Mouse (Mus musculus) intestine, embryonic 16.5 days (tissue): ENCODE results near the gene Vbp1. TPM values are rescaled to one million over a fixed set of nuclear protein-coding genes. Genes with fewer than 3 reads are reported as not detected.
"Not testable (repeated sequence)": the region's sequence is repeated elsewhere in the genome, so short reads cannot be mapped to it uniquely, and the experiment has no call there.

Experiments used
- ATAC-seq: fragments of 200-750 bp; cut with Nextera tagmentation; 2 replicates; pipeline ENCODE4 v1.8.0; 2017; ENCODE audit warnings: moderate TSS enrichment, moderate library complexity
- H3K27ac ChIP-seq: fragments of 300-500 bp; sonication (generic); 2 replicates; pipeline ENCODE4 v1.5.1; 2014; ENCODE audit warnings: mild to moderate bottlenecking, low read length
- H3K27me3 ChIP-seq: fragments of 300-500 bp; sonication (generic); replicated peaks from 2 replicates; pipeline ENCODE4 v1.6.1; 2014; ENCODE audit warnings: low read length, control low read depth, mixed read lengths; ENCODE audit not compliant: control insufficient read depth, insufficient read depth
- H3K36me3 ChIP-seq: fragments of 300-500 bp; sonication (generic); 2 replicates; pipeline ENCODE4 v1.6.1; 2014; ENCODE audit warnings: low read length, control low read depth; ENCODE audit not compliant: control insufficient read depth, insufficient read depth
- H3K4me1 ChIP-seq: fragments of 300-500 bp; sonication (generic); 2 replicates; pipeline ENCODE4 v1.6.1; 2014; ENCODE audit warnings: low read length, control low read depth, mixed read lengths; ENCODE audit not compliant: control insufficient read depth, insufficient read depth
- H3K4me2 ChIP-seq: fragments of 300-500 bp; sonication (generic); 2 replicates; pipeline ENCODE4 v1.6.1; 2014; ENCODE audit warnings: low read depth, low read length, control low read depth
- H3K4me3 ChIP-seq: fragments of 300-500 bp; sonication (generic); 2 replicates; pipeline ENCODE4 v1.5.1; 2014; ENCODE audit warnings: mild to moderate bottlenecking, low read length
- H3K9ac ChIP-seq: fragments of 300-500 bp; sonication (generic); 2 replicates; pipeline ENCODE4 v1.6.1; 2014; ENCODE audit warnings: low read depth, low read length
- H3K9me3 ChIP-seq: fragments of 300-500 bp; sonication (generic); 2 replicates; pipeline ENCODE4 v1.6.1; 2016; ENCODE audit warnings: low read length, control low read depth; ENCODE audit not compliant: control insufficient read depth
- WGBS: fragments of 180-500 bp; shearing (Covaris S2); extraction: QIAGEN DNeasy Blood & Tissue Kit; methylation state at CpG from one replicate; pipeline ENCODE4 v1.1.7; 2014; 5-methylcytosine and 5-hydroxymethylcytosine counted together
- polyA plus RNA-seq: library from polyadenylated mRNA; unstranded; fragments of >200 nt; fragmentation: Nextera tagmentation; extraction: Ambion mirVana; gene quantifications from 2 replicates; pipeline ENCODE4 v1.2.1, GENCODE M21; 2015

Vbp1 gene
- 125 and 127 TPM in 2 replicates for polyA plus RNA-seq

DNA sequence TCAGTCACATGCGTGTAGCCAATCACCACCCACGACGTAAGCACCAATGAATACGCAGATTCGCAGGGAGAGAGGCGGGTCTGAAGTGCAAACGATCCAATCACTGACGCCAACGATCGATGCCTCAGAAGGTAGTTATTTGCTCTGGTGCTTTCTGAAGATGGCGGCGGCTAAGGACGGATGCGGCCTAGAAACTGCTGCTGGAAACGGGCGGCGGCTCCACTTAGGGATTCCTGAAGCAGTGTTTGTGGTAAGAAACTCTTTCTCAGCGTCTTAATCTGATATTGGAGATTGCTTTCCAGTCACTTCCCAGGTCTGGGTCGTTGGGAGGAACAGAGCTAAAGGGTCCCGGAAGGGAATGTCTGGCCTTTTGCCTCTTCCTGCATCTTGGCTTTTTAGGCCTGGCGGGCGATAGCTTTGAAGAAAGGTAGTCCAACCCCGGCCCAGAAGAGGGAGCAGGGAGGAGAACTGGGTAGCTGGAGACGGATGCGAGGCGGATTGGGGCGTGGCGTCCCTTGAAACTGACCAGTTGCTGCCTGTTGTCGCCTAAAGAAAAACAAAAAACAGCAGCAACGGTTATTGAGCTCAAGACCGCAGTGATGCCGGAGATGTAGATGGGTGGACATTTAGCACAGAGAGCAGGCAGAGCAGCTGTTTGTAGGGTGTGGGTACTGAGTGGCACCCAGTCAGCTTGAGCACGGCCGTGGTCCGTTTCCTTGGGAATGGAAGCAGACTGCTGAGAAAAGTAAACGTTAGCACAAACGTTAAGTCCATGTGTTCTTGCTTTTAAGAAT lies at the start of gene Vbp1:
Gene Vbp1, plus strand, starts transcription at position 121 of the 794 bp plus-strand sequence.
- Histone ChIP-seq H3K9me3 (no peaks in the 10 kb centered on the region), H3K4me1 (no peaks in the 10 kb centered on the region), H3K9ac (peak within 1 kb of the TSS; percentile 61), H3K36me3 (no peaks in the 10 kb centered on the region), H3K27me3 (no peaks in the 10 kb centered on the region), H3K27ac (peak within 1 kb of the TSS; percentile 94), H3K4me3 (peak within 1 kb of the TSS; percentile 61), H3K4me2 (0 out of 2 replicates have a peak within 1 kb of the TSS, but pooled peaks have one; percentile 17)
- 12% methylated on average over 37 of the region's 37 CpGs for WGBS
- ATAC-seq = peak; percentile 100

DNA sequence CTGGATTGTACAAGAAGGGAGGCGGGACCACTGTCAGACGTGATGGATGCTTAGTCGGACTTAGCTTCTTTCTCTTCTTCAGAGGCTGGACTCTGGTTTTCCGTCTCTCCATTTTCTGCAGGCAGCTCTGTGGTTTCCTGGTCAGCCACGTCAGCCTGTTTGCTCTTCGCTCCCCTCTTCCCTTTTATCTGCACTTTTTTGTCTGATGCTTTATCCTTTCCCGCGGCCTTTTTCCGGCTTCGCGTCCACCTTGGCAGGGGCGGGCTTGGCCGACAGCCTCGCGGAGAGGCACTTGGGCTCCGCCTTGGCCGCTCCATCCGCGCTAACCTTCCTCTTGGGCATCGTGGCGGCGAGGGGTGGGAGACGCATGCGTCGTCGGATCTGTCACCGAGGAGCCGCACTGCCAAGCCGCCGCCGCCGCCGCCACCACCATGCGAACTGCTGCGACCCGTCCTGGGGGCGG lies 38.9 kb upstream of the Vbp1 start:
- Histone ChIP-seq H3K9ac (peak overlapping the region; percentile 49; the same call in 1 of the 2 replicates), H3K4me3 (peak overlapping the region; percentile 43), H3K4me2 (peak overlapping the region; percentile 49)
- peak; percentile 79 for ATAC-seq
- H3K9me3 ChIP-seq, H3K4me1 ChIP-seq, H3K27me3 ChIP-seq, H3K27ac ChIP-seq, H3K36me3 ChIP-seq: not testable (repeated sequence)
- 14% methylated on average over 37 of the region's 37 CpGs for WGBS

DNA sequence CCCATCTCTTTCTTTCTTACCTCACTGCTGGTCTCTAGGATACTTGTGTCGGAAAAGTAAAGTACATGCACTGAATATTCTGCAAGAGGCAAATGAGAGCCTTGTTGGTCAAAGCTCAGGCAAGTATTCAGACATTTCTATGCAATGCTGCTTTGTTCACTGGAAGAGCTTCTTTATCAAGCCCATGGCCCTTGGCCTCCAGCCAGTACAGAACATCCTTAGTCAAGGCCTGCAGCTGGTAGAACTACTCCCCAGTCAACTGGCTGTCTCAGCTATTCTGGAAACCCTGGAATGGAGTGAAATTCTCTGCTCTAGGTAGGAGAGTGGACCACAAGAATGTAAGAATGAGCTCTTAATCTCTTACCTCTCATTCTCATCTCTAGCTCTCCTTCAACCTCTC lies 24.2 kb upstream of the Vbp1 start:
- H3K27me3 ChIP-seq = no peaks in the 10 kb centered on the region
- H3K36me3 ChIP-seq = no peaks in the 10 kb centered on the region
- no peaks in the 10 kb centered on the region for H3K9me3 ChIP-seq
- no peak overlapping the region for H3K27ac ChIP-seq
- no peak overlapping the region for H3K9ac ChIP-seq
- no peak overlapping the region for H3K4me3 ChIP-seq
- WGBS = 100% methylated on average over 1 of the region's 1 CpGs
- ATAC-seq = no peak
- no peak overlapping the region for H3K4me2 ChIP-seq
- no peaks in the 10 kb centered on the region for H3K4me1 ChIP-seq

DNA sequence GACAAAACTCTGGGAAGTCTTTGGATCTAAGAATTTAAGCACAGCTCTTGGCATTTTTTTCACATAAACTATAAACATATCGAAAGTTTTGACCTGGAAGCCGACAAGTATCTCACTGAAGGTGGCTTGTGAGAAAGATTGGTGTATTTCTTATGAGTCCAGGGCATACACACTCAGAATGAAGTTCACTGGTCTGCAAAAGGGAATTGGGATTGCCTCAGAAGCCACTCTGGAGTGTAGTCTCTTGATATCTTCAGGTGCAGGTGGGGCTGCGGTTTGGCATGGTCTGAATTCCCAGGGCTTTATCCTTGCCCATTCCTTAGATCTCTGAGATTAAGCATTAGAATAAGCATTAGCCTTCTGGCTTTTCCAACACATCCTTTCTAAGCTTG lies 316 bp upstream of the Vbp1 start:
- Histone ChIP-seq H3K4me1 (no peaks in the 10 kb centered on the region), H3K9me3 (no peaks in the 10 kb centered on the region), H3K4me2 (no peak overlapping the region), H3K36me3 (no peaks in the 10 kb centered on the region), H3K9ac (no peak overlapping the region), H3K27ac (no peak overlapping the region), H3K4me3 (no peak overlapping the region), H3K27me3 (no peaks in the 10 kb centered on the region)
- ATAC-seq = no peak
- 26% methylated on average over 3 of the region's 3 CpGs for WGBS

DNA sequence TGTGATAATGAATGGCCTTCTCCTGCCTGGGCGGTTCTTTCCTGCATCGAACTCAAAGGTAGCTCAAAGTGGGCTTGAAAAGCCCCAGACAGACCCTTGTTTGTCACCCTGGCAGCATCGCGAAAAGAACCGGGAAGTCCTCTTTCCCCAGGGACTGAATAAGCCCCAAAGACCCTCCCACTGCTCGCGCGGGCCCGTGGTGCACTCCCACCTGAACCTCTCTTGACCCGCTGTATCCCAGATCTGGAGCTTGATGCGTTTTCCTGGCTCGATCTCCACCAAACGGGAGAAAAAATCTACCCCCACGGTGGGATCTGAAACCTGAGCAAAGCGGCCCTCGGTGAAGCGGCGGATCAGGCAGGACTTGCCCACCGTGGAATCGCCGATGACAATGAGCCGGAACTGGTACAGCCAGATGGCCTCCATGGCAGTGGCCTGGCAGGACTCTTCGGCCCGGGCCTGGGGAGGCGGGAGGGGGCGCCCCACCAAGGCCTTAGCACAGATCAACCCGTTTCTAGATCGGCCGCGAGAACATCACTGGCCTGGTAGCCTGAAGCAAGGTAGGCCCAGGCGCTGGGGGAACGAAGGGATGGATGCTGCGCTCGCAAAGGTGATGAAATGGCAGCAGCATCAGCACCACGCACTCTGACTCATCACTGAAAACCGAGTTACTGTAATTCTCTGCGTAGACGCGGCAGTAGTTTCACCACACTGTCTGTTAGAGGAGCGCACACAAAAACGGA lies 63.7 kb downstream of the Vbp1 start, which contains the start of gene Rab39b:
Gene Rab39b, minus strand, starts transcription at position 650 of the 743 bp plus-strand sequence.
- H3K27ac ChIP-seq = no peak within 1 kb of the TSS
- peak; percentile 52; the same call in 1 of the 2 replicates for ATAC-seq
- H3K4me3 ChIP-seq = peak within 1 kb of the TSS; percentile 45
- peak within 1 kb of the TSS; percentile 53; the same call in 1 of the 2 replicates for H3K9ac ChIP-seq
- no peaks in the 10 kb centered on the region for H3K27me3 ChIP-seq
- no peaks in the 10 kb centered on the region for H3K9me3 ChIP-seq
- H3K4me2 ChIP-seq = peak within 1 kb of the TSS; percentile 55
- WGBS = 18% methylated on average over 40 of the region's 41 CpGs
- no peaks in the 10 kb centered on the region for H3K36me3 ChIP-seq
- H3K4me1 ChIP-seq = no peaks in the 10 kb centered on the region

DNA sequence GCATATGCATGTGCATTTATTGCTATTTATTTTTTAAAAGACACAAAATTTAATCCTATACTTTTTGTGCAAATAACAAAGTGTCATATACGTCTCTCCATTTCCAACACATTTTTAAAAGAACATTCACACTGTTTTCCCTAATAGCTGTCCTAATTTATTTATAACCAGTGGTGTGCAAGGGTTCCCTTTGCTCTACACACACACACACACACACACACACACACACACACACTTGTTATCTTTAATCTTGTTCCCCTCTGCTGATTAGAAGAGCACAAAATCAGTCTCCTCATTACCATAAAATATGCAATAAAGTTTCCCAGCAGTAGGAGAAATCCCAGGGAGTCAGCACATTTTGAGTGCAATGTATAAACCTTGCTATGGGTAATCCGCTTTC lies 64.4 kb downstream of the Vbp1 start:
- Histone ChIP-seq H3K4me1 (no peaks in the 10 kb centered on the region), H3K36me3 (no peaks in the 10 kb centered on the region), H3K4me2 (no peak overlapping the region), H3K27ac (no peak overlapping the region), H3K27me3 (no peaks in the 10 kb centered on the region), H3K9ac (no peak overlapping the region), H3K4me3 (no peak overlapping the region), H3K9me3 (no peaks in the 10 kb centered on the region)
- no peak for ATAC-seq
- WGBS = 86% methylated on average over 2 of the region's 2 CpGs

Other genes starting within 250 kb of the Vbp1 start
- 54.7 and 55.7 TPM in 2 replicates for gene Fundc2, start 131.9 kb upstream of the Vbp1 start, polyA plus RNA-seq
- 1.1 TPM in 2 replicates for gene F8, start 131.7 kb upstream of the Vbp1 start, polyA plus RNA-seq
- 16.2 and 19.7 TPM in 2 replicates for gene Cmc4, start 97.7 kb upstream of the Vbp1 start, polyA plus RNA-seq
- 7.1 and 7.7 TPM in 2 replicates for gene Mtcp1, start 97.7 kb upstream of the Vbp1 start, polyA plus RNA-seq
- gene Brcc3, start 97.7 kb upstream of the Vbp1 start, polyA plus RNA-seq = 59.5 and 64.8 TPM in 2 replicates
- gene Rab39b, start 63.9 kb downstream of the Vbp1 start, polyA plus RNA-seq = 1.7 TPM in 2 replicates